Mouse (Mus musculus) embryonic fibroblast, embryonic 13.5 days (primary cell): ENCODE measurements around the gene Cfap70. TPM values are rescaled to one million over a fixed set of nuclear protein-coding genes. Genes with fewer than 3 reads are reported as not detected.

Source experiments
- H3K27ac ChIP-seq: 2 replicates; pipeline ENCODE4 v1.5.1; 2012; ENCODE audit warnings: low read length, control low read depth, inconsistent platforms; ENCODE audit not compliant: insufficient read depth
- H3K4me1 ChIP-seq: 2 replicates; pipeline ENCODE4 v1.6.1; 2011; ENCODE audit warnings: low read length; ENCODE audit not compliant: control insufficient read depth, insufficient read depth
- H3K4me3 ChIP-seq: 2 replicates; pipeline ENCODE4 v1.5.1; 2011; ENCODE audit warnings: mild to moderate bottlenecking, control low read depth, low read length; ENCODE audit not compliant: insufficient read depth
- CTCF ChIP-seq: IDR thresholded peaks from 2 replicates; pipeline ENCODE4 v1.5.1; 2011; ENCODE audit warnings: mild to moderate bottlenecking, control low read depth, low read length, moderate library complexity, borderline replicate concordance; ENCODE audit not compliant: insufficient read depth
- POLR2A ChIP-seq: IDR thresholded peaks from 2 replicates; pipeline ENCODE4 v1.6.1; 2011; ENCODE audit warnings: low read depth, mild to moderate bottlenecking, control low read depth, low read length, moderate library complexity
- polyA plus RNA-seq: library from polyadenylated mRNA; stranded (reverse); fragments of >200 nt; gene quantifications from 2 replicates; pipeline ENCODE4 v1.2.4, GENCODE M21; 2011; ENCODE audit warnings: low read depth; ENCODE audit not compliant: missing spikeins, insufficient read length

Cfap70 gene
- polyA plus RNA-seq, 1 experiment = 1.4 TPM

- no peaks in the 10 kb centered on the region; the same call in 1 of the 2 replicates for H3K4me1 ChIP-seq
- TF ChIP-seq POLR2A = no peak
- H3K4me3 ChIP-seq = no peak overlapping the region
- H3K27ac ChIP-seq = peak overlapping the region; percentile 31; the same call in 1 of the 2 replicates
Measured at GRCm38 (mm10) chr14:20431726-20432125, 20.3 kb downstream of the Cfap70 start.

- H3K4me1 ChIP-seq = peaks cover 4% of the 10 kb centered on the region
- no peak overlapping the region for H3K4me3 ChIP-seq
- TF ChIP-seq CTCF (no peak), POLR2A (no peak)
- no peak overlapping the region for H3K27ac ChIP-seq
Measured at GRCm38 (mm10) chr14:20429833-20430232, 22.2 kb downstream of the Cfap70 start.

GRCm38 (mm10) chr14:20428593-20428992 is 23.4 kb downstream of the Cfap70 start:
- no peak overlapping the region for H3K27ac ChIP-seq
- no peak overlapping the region for H3K4me3 ChIP-seq
- TF ChIP-seq CTCF (no peak), POLR2A (no peak)
- H3K4me1 ChIP-seq = peaks cover 10% of the 10 kb centered on the region

GRCm38 (mm10) chr14:20423046-20423445 is 29.0 kb downstream of the Cfap70 start:
- Histone ChIP-seq H3K4me1 (peaks cover 19% of the 10 kb centered on the region), H3K4me3 (no peak overlapping the region), H3K27ac (peak overlapping the region; percentile 35; the same call in 1 of the 2 replicates)
- no peak for TF ChIP-seq CTCF

GRCm38 (mm10) chr14:20422257-20422656 is 29.8 kb downstream of the Cfap70 start:
- Histone ChIP-seq H3K27ac (no peak overlapping the region), H3K4me1 (peaks cover 19% of the 10 kb centered on the region), H3K4me3 (no peak overlapping the region)
- TF ChIP-seq CTCF = no peak
- TF ChIP-seq POLR2A = no peak

GRCm38 (mm10) chr14:20400071-20400470 is 52.0 kb downstream of the Cfap70 start:
- H3K4me3 ChIP-seq = no peak overlapping the region
- H3K27ac ChIP-seq = no peak overlapping the region
- no peak for TF ChIP-seq POLR2A
- peak; percentile 43; the same call in 1 of the 2 replicates for TF ChIP-seq CTCF
- H3K4me1 ChIP-seq = no peaks in the 10 kb centered on the region

- Histone ChIP-seq H3K4me3 (no peak overlapping the region), H3K27ac (no peak overlapping the region), H3K4me1 (peaks cover 4% of the 10 kb centered on the region; the same call in 1 of the 2 replicates)
- TF ChIP-seq POLR2A (no peak), CTCF (no peak)
Measured at GRCm38 (mm10) chr14:20398864-20399263, 53.2 kb downstream of the Cfap70 start.

GRCm38 (mm10) chr14:20397220-20397619 is 54.8 kb downstream of the Cfap70 start:
- TF ChIP-seq CTCF = no peak
- no peak for TF ChIP-seq POLR2A
- Histone ChIP-seq H3K4me3 (no peak overlapping the region), H3K27ac (no peak overlapping the region), H3K4me1 (peaks cover 4% of the 10 kb centered on the region; the same call in 1 of the 2 replicates)

- Histone ChIP-seq H3K4me1 (peaks cover 4% of the 10 kb centered on the region; the same call in 1 of the 2 replicates), H3K27ac (peak within 1 kb of the TSS; percentile 91), H3K4me3 (peak within 1 kb of the TSS; percentile 69)
- 0 out of 2 replicates have a peak, but pooled peaks have one; percentile 44 for TF ChIP-seq CTCF
- peak; percentile 95 for TF ChIP-seq POLR2A
Measured at GRCm38 (mm10) chr14:20393205-20393913, 58.7 kb downstream of the Cfap70 start, which contains the start of gene Mrps16. Mrps16 (minus strand) TSS chr14:20393634.

GRCm38 (mm10) chr14:20392326-20392725 is 59.7 kb downstream of the Cfap70 start:
- H3K27ac ChIP-seq = no peak overlapping the region
- H3K4me1 ChIP-seq = peaks cover 8% of the 10 kb centered on the region
- TF ChIP-seq CTCF = no peak
- TF ChIP-seq POLR2A = no peak
- 0 out of 2 replicates have a peak overlapping the region, but pooled peaks have one; percentile 22 for H3K4me3 ChIP-seq
